Mouse (Mus musculus) heart, postnatal 0 days (tissue): ENCODE measurements at regions not wholly inside any gene's neighbourhood (a gene's known extent, or its start where the extent isn't known, plus 50 kb on each side); places are given as distances from the start of the nearest gene placed in this dataset.
A peak's percentile ranks its signal among the peaks of the same experiment; 100 is the strongest.

Source experiments
- ATAC-seq: fragments of 200-750 bp; cut with Nextera tagmentation; 2 replicates; pipeline ENCODE4 v1.8.0; 2017; ENCODE audit warnings: low read depth, moderate number of reproducible peaks, moderate library complexity; ENCODE audit not compliant: insufficient read depth
- DNase-seq: peaks from one replicate; pipeline ENCODE4 v3.0.0-alpha.2; 2016; ENCODE audit warnings: low spot score
- H3K27ac ChIP-seq: fragments of 300-500 bp; sonication (generic); 2 replicates; pipeline ENCODE4 v1.5.1; 2014; ENCODE audit warnings: low read depth, mild to moderate bottlenecking
- H3K27me3 ChIP-seq: fragments of 300-500 bp; sonication (generic); 2 replicates; pipeline ENCODE4 v1.6.1; 2014; ENCODE audit warnings: low read length, mixed read lengths; ENCODE audit not compliant: control insufficient read depth, insufficient read depth
- H3K36me3 ChIP-seq: fragments of 300-500 bp; sonication (generic); replicated peaks from 2 replicates; pipeline ENCODE4 v1.6.1; 2014; ENCODE audit warnings: low read length, mixed read lengths; ENCODE audit not compliant: control insufficient read depth, insufficient read depth
- H3K4me1 ChIP-seq: fragments of 300-500 bp; sonication (generic); 2 replicates; pipeline ENCODE4 v1.6.1; 2014; ENCODE audit warnings: antibody characterized with exemption; ENCODE audit not compliant: control insufficient read depth, insufficient read depth
- H3K4me2 ChIP-seq: fragments of 300-500 bp; sonication (generic); 2 replicates; pipeline ENCODE4 v1.6.1; 2014; ENCODE audit warnings: low read depth, mild to moderate bottlenecking, low read length, moderate library complexity
- H3K4me3 ChIP-seq: fragments of 300-500 bp; sonication (generic); 2 replicates; pipeline ENCODE4 v1.5.1; 2014; ENCODE audit warnings: low read depth, low read length
- H3K9ac ChIP-seq: fragments of 300-500 bp; sonication (generic); replicated peaks from 2 replicates; pipeline ENCODE4 v1.6.1; 2014; ENCODE audit warnings: low read depth, low read length, mixed read lengths
- H3K9me3 ChIP-seq: fragments of 300-500 bp; sonication (generic); replicated peaks from 2 replicates; pipeline ENCODE4 v1.6.1; 2016; ENCODE audit warnings: low read length; ENCODE audit not compliant: control insufficient read depth
- CTCF ChIP-seq: IDR thresholded peaks from 2 replicates; pipeline ENCODE4 v1.5.1; 2016; ENCODE audit warnings: antibody characterized with exemption, control low read depth, low read depth
- EP300 ChIP-seq: IDR thresholded peaks from 2 replicates; pipeline ENCODE4 v1.6.1; 2016; ENCODE audit warnings: antibody characterized with exemption, low read depth
- WGBS: fragments of 180-500 bp; shearing (Covaris S2); extraction: QIAGEN DNeasy Blood & Tissue Kit; methylation state at CpG from one replicate; pipeline ENCODE4 v1.1.7; 2014; 5-methylcytosine and 5-hydroxymethylcytosine counted together

DNA sequence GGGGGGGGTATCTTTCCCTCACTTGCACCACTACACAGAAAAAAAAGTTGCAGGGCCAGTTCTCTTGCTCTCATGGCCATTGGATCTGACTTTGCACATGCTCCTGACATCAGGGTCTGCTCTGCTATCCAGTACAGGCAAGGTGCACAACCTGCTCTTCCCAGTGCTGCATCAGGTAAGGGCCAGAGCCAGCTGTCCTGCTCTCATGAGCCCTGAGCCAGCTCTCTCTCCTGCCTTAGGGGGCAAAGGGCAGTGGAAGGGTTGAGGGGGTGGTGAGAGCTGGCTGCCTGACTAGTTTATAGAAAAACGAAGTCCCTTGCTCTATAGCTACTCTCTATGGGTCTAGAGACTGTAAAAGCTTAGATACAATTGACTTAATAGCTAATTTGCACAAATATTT, 927.6 kb downstream of the Rab28 start:
- Histone ChIP-seq H3K27me3 (no peaks in the 10 kb centered on the region), H3K4me1 (no peaks in the 10 kb centered on the region), H3K4me2 (no peak overlapping the region), H3K9ac (no peak overlapping the region), H3K9me3 (no peaks in the 10 kb centered on the region), H3K4me3 (no peak overlapping the region), H3K27ac (no peak overlapping the region), H3K36me3 (no peaks in the 10 kb centered on the region)
- 44% methylated on average over 1 of the region's 1 CpGs for WGBS
- DNase-seq = no peak
- TF ChIP-seq EP300 (no peak), CTCF (no peak)
- ATAC-seq = no peak

- Histone ChIP-seq H3K36me3 (no peaks in the 10 kb centered on the region), H3K27ac (no peak overlapping the region), H3K27me3 (no peaks in the 10 kb centered on the region), H3K4me2 (no peak overlapping the region), H3K9me3 (no peaks in the 10 kb centered on the region), H3K9ac (no peak overlapping the region), H3K4me3 (no peak overlapping the region), H3K4me1 (no peaks in the 10 kb centered on the region)
- ATAC-seq (no peak), DNase-seq (no peak)
- 59% methylated on average over 1 of the region's 1 CpGs for WGBS
- TF ChIP-seq EP300 = no peak
- no peak for TF ChIP-seq CTCF
Measured at GRCm38 (mm10) chr5:40779902-40780301, 928.1 kb downstream of the Rab28 start.

GRCm38 (mm10) chr5:40775856-40776255, 932.1 kb downstream of the Rab28 start:
- no peak for TF ChIP-seq EP300
- TF ChIP-seq CTCF = no peak
- H3K27me3 ChIP-seq = no peaks in the 10 kb centered on the region
- no peaks in the 10 kb centered on the region for H3K36me3 ChIP-seq
- H3K27ac ChIP-seq = no peak overlapping the region
- no peaks in the 10 kb centered on the region for H3K4me1 ChIP-seq
- DNase-seq = no peak
- no peaks in the 10 kb centered on the region for H3K9me3 ChIP-seq
- WGBS = 79% methylated on average over 2 of the region's 2 CpGs
- H3K4me2 ChIP-seq = no peak overlapping the region
- H3K9ac ChIP-seq = no peak overlapping the region
- no peak for ATAC-seq
- H3K4me3 ChIP-seq = no peak overlapping the region

- no peak overlapping the region for H3K9ac ChIP-seq
- H3K36me3 ChIP-seq = no peaks in the 10 kb centered on the region
- WGBS = 70% methylated on average over 2 of the region's 2 CpGs
- no peak for ATAC-seq
- no peak overlapping the region for H3K4me3 ChIP-seq
- DNase-seq = no peak
- H3K4me1 ChIP-seq = no peaks in the 10 kb centered on the region
- no peaks in the 10 kb centered on the region for H3K27me3 ChIP-seq
- no peak overlapping the region for H3K27ac ChIP-seq
- H3K4me2 ChIP-seq = no peak overlapping the region
- TF ChIP-seq CTCF (no peak), EP300 (no peak)
- no peaks in the 10 kb centered on the region for H3K9me3 ChIP-seq
Measured at GRCm38 (mm10) chr5:40760224-40760623, 947.7 kb downstream of the Rab28 start.

GRCm38 (mm10) chr5:40750044-40750443, 957.9 kb downstream of the Rab28 start:
- no peaks in the 10 kb centered on the region for H3K9me3 ChIP-seq
- ATAC-seq (no peak), DNase-seq (no peak)
- WGBS = 38% methylated on average over 1 of the region's 1 CpGs
- TF ChIP-seq CTCF (peak; percentile 42), EP300 (no peak)
- H3K4me1 ChIP-seq = no peaks in the 10 kb centered on the region
- H3K4me3 ChIP-seq = no peak overlapping the region
- H3K27ac ChIP-seq = no peak overlapping the region
- H3K9ac ChIP-seq = no peak overlapping the region
- H3K36me3 ChIP-seq = no peaks in the 10 kb centered on the region
- no peak overlapping the region for H3K4me2 ChIP-seq
- H3K27me3 ChIP-seq = no peaks in the 10 kb centered on the region

DNA sequence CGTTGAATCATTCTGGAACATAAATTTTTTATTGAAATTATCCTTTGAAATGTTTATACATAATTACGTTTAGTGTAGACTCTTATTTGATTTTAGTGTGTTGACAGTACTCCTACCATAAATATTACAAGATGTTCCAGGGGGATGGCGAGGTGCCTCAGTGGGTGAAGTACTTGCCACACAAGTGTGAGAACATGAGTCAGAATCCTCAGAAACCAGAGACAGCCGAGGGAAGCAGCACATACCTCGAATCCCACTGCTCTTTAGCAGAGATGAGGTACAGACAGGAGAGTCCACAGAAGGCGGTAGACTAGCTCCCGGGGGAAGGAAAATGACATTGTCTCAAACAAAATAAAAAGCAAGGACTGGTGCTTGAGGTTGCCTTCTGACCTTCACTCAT, 972.3 kb downstream of the Rab28 start:
- WGBS = 61% methylated on average over 7 of the region's 7 CpGs
- TF ChIP-seq CTCF (no peak), EP300 (no peak)
- no peaks in the 10 kb centered on the region for H3K9me3 ChIP-seq
- H3K27me3 ChIP-seq = no peaks in the 10 kb centered on the region
- no peaks in the 10 kb centered on the region for H3K36me3 ChIP-seq
- H3K27ac ChIP-seq = no peak overlapping the region
- no peak overlapping the region for H3K4me3 ChIP-seq
- no peak overlapping the region for H3K4me2 ChIP-seq
- ATAC-seq (no peak), DNase-seq (no peak)
- peaks cover 14% of the 10 kb centered on the region; the same call in 1 of the 2 replicates for H3K4me1 ChIP-seq
- no peak overlapping the region for H3K9ac ChIP-seq
